Mouse (Mus musculus) kidney, postnatal 4 days (tissue): ENCODE measurements around the gene Krcc1.

Source experiments
- DNase-seq, 2 experiments: peaks; one replicate each; pipeline ENCODE4 v3.0.0; 2021; ENCODE audit warnings: mixed read lengths in 2 of 2

Gene Krcc1

GRCm38 (mm10) chr6:71332236-71332965, 60.9 kb downstream of the Krcc1 start:
- no peak for DNase-seq

GRCm38 (mm10) chr6:71333031-71333430, 61.6 kb downstream of the Krcc1 start:
- DNase-seq = no peak

- no peak for DNase-seq
Observed at GRCm38 (mm10) chr6:71333578-71334273, 62.2 kb downstream of the Krcc1 start.
